Comparison of ENCODE assay signal across 23 mouse cellular contexts in genomic region chr2:165091433-165091965, GRCm38 (mm10). TPM values are rescaled to one million over a fixed set of nuclear protein-coding genes. Genes with fewer than 3 reads are reported as not detected.
"Had no signal": no experiment of that assay in that cellular context is flagged by ENCODE, and none has a peak within 500 bp of the region (broad histone marks: within the 10 kb centered on the region; RNA-seq: fewer than 3 reads in every experiment).

No protein-coding gene starts in this region.

- H3K27ac ChIP-seq: kidney, embryonic 15.5 days; limb, embryonic 10.5 days; liver, embryonic 15.5 days; midbrain, embryonic 12.5 days had no signal

- H3K9me3 ChIP-seq: kidney, embryonic 15.5 days; limb, embryonic 10.5 days; liver, embryonic 15.5 days; midbrain, embryonic 12.5 days had no signal

- DNase-seq: kidney, adult 2 months; kidney, postnatal 14 days; lung, embryonic 14.5 days; lung, postnatal 10 days; lung, postnatal 4 days; right cerebral cortex, postnatal 4 days; spleen, adult 18-20 months; thymus, postnatal 36 days had no signal

- H3K36me3 ChIP-seq: kidney, embryonic 15.5 days; limb, embryonic 10.5 days; liver, embryonic 15.5 days; midbrain, embryonic 12.5 days had no signal

- H3K4me3 ChIP-seq: kidney, embryonic 15.5 days; limb, embryonic 10.5 days; liver, embryonic 15.5 days; midbrain, embryonic 12.5 days had no signal

- H3K9ac ChIP-seq: kidney, embryonic 15.5 days; liver, embryonic 15.5 days; lung, embryonic 14.5 days; midbrain, embryonic 12.5 days had no signal

- H3K4me2 ChIP-seq: kidney, embryonic 15.5 days; liver, embryonic 11.5 days; liver, embryonic 15.5 days; lung, embryonic 14.5 days; midbrain, embryonic 12.5 days had no signal

- H3K4me1 ChIP-seq: kidney, embryonic 15.5 days; liver, embryonic 15.5 days had no signal

RNA-seq across cellular contexts. Expression of gene 1700025C18Rik, which starts 0.9 kb away (rescaled TPM):
- total RNA-seq: layer of hippocampus, adult 8-10 months; layer of hippocampus, postnatal 14 days; left cerebral cortex, adult 18-20 months; left cerebral cortex, postnatal 10 days; megakaryocyte, adult 5-6 weeks had no signal
- polyA plus RNA-seq: kidney, adult 2 months; kidney, embryonic 15.5 days; large intestine, adult 2 months; limb, embryonic 10.5 days; limb, embryonic 14.5 days; liver, embryonic 11.5 days; liver, embryonic 15.5 days; lung, embryonic 14.5 days; midbrain, embryonic 12.5 days; neural tube, embryonic 14.5 days; stomach, embryonic 14.5 days; thymus, postnatal 0 days had no signal
